Mouse (Mus musculus): ENCODE data around the gene Eme2. TPM values are rescaled to one million over a fixed set of nuclear protein-coding genes. Genes with fewer than 3 reads are reported as not detected.

Gene Eme2
- total RNA-seq, 2 experiments from 2014 or later = 24.8 to 27.1 TPM

- DNase-seq = no peak
Observed at GRCm38 (mm10) chr17:24874405-24874745, 20.5 kb downstream of the Eme2 start.

- DNase-seq = no peak
Observed at GRCm38 (mm10) chr17:24873695-24874404, 21.0 kb downstream of the Eme2 start.

DNA sequence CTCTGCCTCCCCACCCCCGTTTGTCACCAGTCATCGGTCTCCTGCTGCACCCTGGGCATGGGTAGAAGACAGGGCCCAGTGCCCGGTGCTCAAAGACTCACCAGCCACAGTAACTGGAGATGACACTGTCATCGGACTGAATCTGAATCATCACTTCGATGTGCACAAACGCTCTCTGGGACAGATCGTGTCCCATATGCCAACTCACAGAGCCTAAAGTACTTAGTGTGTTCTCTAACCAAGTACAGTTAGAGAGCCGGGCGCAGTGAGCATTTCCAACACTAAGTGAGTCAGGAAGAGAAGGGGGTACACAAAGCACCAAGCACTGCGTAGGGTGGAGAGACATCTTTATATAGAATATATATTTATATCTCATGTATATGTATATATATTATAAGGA is 27.0 kb downstream of the Eme2 start:
- no peak for DNase-seq

DNA sequence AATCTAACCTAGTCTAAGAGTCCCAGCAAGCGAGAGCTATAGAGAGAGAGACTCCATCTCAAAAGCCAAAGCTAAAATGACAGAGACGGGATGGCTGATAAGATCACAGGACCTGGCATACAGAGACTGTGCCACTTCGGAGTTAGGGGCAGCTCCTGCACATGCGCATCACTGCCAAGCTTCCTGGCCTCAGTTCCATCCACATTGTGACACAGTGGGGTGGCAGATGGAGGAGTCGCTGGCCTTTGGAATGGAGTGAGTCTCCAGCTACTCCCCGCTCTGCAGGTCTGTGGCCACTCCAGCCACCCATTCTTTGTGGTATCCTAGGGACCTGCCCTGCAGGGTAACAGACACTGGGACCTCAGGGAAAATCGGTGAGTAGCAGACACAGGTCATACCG is 29.1 kb downstream of the Eme2 start, which contains the start of gene Igfals:
Gene Igfals, plus strand, starts transcription at position 222 of the 400 bp plus-strand sequence.
- DNase-seq = no peak

- no peak for DNase-seq
Observed at GRCm38 (mm10) chr17:24861785-24862184, 33.1 kb downstream of the Eme2 start.

- no peak for DNase-seq
Observed at GRCm38 (mm10) chr17:24860076-24860475, 34.8 kb downstream of the Eme2 start.

GRCm38 (mm10) chr17:24858967-24859366 is 35.9 kb downstream of the Eme2 start:
- peak; percentile 42 for DNase-seq

DNA sequence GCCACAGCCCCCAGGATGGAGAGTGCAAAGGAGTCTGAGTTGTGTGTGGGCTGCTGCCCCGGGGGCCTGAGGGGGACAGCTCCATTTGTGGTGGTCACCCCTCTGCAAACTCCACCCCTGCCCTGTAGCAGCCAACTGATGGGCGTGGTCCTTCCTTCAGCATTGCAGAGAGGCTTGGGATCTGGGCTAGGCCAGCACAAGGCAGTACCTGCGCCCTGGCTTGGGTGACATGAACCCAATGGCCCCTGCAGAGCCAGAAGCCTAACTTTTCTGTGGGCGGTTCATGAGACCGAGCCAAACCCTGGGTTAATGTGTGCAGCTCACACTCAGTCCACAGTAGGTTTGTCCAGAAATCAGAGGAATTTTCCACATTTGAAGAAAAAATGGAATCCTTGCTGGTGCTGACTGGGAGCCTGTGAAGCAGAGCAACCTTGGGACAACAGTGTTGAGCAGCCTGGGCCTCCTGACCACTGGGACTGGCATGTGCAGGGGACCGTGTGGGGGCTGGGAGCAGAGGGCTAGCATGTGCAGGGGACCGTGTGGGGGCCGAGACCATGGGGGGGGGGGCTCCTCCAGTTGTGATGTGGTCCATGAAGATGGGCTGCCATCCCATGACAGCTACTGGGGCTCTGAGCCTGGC is 36.9 kb downstream of the Eme2 start:
- no peak for DNase-seq

GRCm38 (mm10) chr17:24856589-24856988 is 38.3 kb downstream of the Eme2 start:
- no peak for DNase-seq

GRCm38 (mm10) chr17:24855838-24856464 is 38.9 kb downstream of the Eme2 start:
- no peak for DNase-seq

DNA sequence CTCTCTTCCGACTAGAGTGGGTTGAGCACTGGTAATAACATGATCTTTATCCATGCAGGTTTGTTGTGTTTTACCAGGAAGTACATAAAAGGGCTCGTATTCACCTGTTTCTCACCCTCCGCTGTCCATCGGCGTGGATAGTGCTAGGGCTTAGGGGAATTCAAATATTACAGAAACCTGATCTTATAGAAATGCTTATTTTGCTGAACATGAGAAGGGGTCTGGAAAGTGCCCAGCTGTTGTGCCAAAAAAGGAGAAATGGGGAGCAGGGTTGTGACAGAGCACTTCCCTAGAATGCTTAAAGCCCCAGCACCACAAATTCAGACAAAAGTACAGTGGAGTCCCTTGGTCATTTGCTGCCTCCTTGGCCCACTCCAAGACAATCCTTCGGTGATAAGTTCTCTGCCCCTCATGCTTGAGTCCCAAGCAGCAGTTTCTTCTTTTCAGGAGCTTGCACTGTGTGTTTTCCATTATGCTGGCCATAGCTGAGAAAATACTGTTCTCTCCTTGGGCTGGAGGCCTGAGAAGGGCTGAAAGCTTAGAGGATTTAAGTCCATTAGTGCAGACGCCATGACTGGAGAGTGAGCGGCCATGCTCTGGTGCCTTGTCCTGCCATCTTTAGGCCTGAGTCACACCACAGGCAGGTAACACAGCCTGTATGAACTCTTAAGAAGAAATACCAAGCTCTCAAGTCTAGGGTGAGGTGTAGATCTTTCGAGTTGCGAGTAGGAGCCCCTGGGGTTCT is 43.3 kb downstream of the Eme2 start:
- no peak for DNase-seq

GRCm38 (mm10) chr17:24850773-24851127 is 44.1 kb downstream of the Eme2 start:
- DNase-seq = no peak

DNA sequence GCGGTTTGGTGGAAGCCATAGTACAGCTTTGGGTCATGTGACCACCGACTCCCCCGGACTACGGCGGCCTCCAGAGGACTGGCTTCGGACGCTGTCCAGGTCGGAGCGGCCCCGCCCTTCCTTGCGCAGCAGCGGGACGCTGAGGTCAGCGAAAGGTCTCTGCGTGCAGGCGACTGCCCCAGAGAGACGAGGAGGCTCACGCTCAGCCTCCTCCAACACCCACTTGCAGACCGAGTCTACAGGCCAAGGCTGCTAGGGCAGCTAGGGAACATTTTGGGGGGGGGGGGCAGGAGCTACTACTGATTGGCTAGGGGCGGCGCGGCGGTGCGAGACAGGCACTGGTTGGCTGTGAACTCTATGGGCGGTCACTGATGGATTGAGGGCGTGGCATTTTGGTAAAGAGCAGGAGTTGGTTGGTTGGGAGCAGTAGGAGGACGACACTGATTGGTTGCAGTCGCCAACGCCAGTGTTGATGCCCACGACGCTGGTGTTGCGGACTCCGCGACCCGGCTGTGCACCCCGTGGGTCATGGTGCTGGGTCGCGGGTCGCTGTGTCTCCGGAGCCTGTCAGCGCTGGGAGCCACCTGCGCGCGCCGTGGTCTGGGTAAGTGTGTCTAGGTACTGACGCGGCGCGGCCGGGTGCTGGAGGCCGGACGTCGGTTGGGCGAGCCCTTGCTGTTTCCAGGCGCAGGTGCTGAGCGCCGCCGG is 44.7 kb downstream of the Eme2 start, which contains the start of gene Fahd1:
Gene Fahd1, minus strand, starts transcription at position 300 of the 708 bp plus-strand sequence.
- peak; percentile 95 for DNase-seq

DNA sequence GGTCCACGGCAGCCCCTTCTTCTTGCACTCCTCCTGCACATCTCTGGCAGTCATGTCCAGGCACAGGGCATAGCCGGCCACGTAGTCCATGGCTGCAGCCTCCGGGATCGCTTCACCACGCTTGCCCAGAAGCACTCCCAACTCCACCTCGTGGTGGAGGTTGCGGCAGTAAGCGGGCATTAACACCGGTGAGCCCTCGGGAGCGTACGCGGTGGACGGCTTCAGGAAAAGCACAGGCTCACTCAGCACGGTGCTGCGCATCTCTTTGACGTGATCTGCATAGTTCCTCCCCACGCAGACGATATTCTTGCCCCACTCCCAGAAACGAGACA is 45.2 kb downstream of the Eme2 start:
- DNase-seq = no peak

- no peak for DNase-seq
Observed at GRCm38 (mm10) chr17:24848600-24849031, 46.3 kb downstream of the Eme2 start.

DNA sequence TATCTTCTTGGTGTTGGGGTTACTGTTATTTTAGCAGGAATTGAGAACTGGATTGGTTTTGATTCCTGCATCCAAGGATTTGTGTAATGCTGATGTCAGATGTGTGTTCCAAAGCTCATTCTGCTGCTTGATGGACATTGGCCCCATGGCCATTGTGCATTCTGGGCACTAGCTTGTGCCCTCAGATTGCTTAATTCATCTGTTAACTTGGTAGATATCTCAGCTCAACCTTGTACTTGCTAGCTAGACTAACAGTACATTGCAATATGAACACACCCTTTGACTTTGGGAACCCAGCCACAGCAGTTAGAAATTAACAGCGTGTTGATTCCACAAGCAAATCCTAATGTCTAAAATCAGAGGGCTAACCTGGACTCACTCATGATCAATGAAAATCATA is 47.5 kb downstream of the Eme2 start:
- no peak for DNase-seq

GRCm38 (mm10) chr17:24844525-24844924 is 50.4 kb downstream of the Eme2 start:
- DNase-seq = no peak

DNA sequence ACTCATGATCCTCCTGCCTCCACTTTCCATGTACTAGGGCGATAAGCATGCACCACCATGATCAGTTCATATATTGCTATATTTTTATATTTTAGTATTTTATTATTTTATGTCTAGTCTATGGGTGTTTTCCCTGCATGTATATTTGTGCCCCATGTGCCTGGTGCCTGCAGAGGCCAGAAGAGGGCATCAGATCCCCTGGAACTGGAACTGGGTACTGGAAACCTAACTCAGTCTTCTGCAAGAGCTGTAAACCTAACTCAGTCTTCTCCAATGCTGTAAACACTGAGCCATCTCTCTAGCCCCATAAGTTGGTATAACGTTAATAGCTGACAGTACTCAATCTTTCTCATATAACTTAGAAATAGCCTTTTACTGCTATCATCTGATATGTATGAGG is 52.3 kb downstream of the Eme2 start:
- no peak for DNase-seq

DNA sequence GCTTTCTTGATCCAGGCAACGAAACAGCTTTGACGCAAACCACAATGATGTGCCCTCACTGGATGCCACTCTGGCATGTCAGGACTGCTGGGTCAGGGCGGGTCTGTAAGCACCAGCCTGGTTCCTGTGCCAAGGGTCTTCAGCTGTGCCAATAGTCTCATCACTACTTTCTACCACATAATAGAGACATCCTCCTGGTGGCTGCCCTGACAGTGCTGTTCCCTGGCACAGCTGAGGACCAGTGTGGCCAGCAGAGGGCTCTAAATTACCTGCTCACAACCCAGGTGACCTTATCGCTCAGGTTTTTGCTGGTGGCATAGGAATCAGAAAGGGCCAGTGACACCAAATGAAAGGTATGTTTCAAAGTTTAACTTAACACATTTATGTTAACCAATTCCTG is 53.8 kb downstream of the Eme2 start:
- DNase-seq = no peak

- DNase-seq = no peak
Observed at GRCm38 (mm10) chr17:24840341-24840740, 54.5 kb downstream of the Eme2 start.

DNA sequence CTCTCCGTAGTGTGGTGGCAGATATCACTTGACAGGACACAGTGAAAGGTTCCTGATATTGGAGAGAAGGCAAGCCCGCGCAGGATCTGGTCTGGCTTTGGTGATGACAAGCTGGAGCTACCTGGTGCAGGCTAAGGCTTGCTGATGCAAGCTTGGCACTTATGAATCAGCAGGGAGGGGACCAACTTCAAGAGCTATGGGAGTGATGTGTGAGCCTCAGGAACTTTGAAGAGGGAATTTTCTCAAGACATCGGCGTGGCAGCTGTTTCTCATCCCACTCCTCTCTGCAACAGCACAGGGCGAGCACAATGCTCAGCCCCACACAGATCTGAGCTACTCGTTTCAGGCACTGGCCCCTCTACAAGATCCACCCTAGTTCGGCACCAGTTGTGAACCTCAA is 55.0 kb downstream of the Eme2 start, which contains the start of gene Hagh:
Gene Hagh, plus strand, starts transcription at position 302 of the 400 bp plus-strand sequence.
- DNase-seq = no peak

Data from heart, postnatal 4 days (tissue).